Mouse (Mus musculus) stomach, postnatal 0 days (tissue): ENCODE data around the gene Camk2b. TPM values are rescaled to one million over a fixed set of nuclear protein-coding genes. Genes with fewer than 3 reads are reported as not detected.

Source experiments
- ATAC-seq: fragments of 200-750 bp; cut with Nextera tagmentation; 2 replicates; pipeline ENCODE4 v1.8.0; 2017; ENCODE audit not compliant: low FRiP score, low TSS enrichment
- DNase-seq: peaks from one replicate; pipeline ENCODE4 v3.0.0-alpha.2; 2016; ENCODE audit warnings: low spot score
- H3K27ac ChIP-seq: fragments of 300-500 bp; sonication (generic); replicated peaks from 2 replicates; pipeline ENCODE4 v1.5.1; 2014; ENCODE audit warnings: mild to moderate bottlenecking, control low read depth
- H3K27me3 ChIP-seq: fragments of 300-500 bp; sonication (generic); 2 replicates; pipeline ENCODE4 v1.6.1; 2014; ENCODE audit warnings: low read length; ENCODE audit not compliant: control insufficient read depth, insufficient read depth
- H3K36me3 ChIP-seq: fragments of 300-500 bp; sonication (generic); 2 replicates; pipeline ENCODE4 v1.6.1; 2014; ENCODE audit warnings: low read length, mixed read lengths; ENCODE audit not compliant: control insufficient read depth, insufficient read depth
- H3K4me1 ChIP-seq: fragments of 300-500 bp; sonication (generic); replicated peaks from 2 replicates; pipeline ENCODE4 v1.6.1; 2014; ENCODE audit warnings: antibody characterized with exemption; ENCODE audit not compliant: control insufficient read depth, insufficient read depth
- H3K4me2 ChIP-seq: fragments of 300-500 bp; sonication (generic); replicated peaks from 2 replicates; pipeline ENCODE4 v1.6.1; 2014; ENCODE audit warnings: low read depth, mild to moderate bottlenecking, control low read depth, moderate library complexity
- H3K4me3 ChIP-seq: fragments of 300-500 bp; sonication (generic); 2 replicates; pipeline ENCODE4 v1.5.1; 2014; ENCODE audit warnings: low read depth, low read length, control low read depth
- H3K9ac ChIP-seq: fragments of 300-500 bp; sonication (generic); 2 replicates; pipeline ENCODE4 v1.6.1; 2014; ENCODE audit warnings: mild to moderate bottlenecking, low read length, control low read depth, mixed read lengths
- H3K9me3 ChIP-seq: fragments of 300-500 bp; sonication (generic); 2 replicates; pipeline ENCODE4 v1.6.1; 2016; ENCODE audit warnings: low read length; ENCODE audit not compliant: control insufficient read depth
- CTCF ChIP-seq: IDR thresholded peaks from 2 replicates; pipeline ENCODE4 v1.5.1; 2016; ENCODE audit warnings: antibody characterized with exemption, low read depth, mild to moderate bottlenecking, moderate library complexity
- EP300 ChIP-seq: optimal IDR thresholded peaks from 2 replicates; pipeline ENCODE3; 2016; ENCODE audit warnings: antibody characterized with exemption
- WGBS: fragments of 180-500 bp; shearing (Covaris S2); extraction: QIAGEN DNeasy Blood & Tissue Kit; methylation state at CpG from one replicate; pipeline ENCODE4 v1.1.7; 2014; 5-methylcytosine and 5-hydroxymethylcytosine counted together
- polyA plus RNA-seq: library from polyadenylated mRNA; unstranded; fragments of >200 nt; fragmentation: Nextera tagmentation; extraction: Ambion mirVana; gene quantifications from 2 replicates; pipeline ENCODE4 v1.2.1, GENCODE M21; 2015

Camk2b gene
- polyA plus RNA-seq, 1 experiment from 2014 or later: 4.2 TPM

- Histone ChIP-seq H3K4me1 (peaks cover 8% of the 10 kb centered on the region), H3K9me3 (no peaks in the 10 kb centered on the region), H3K27me3 (no peaks in the 10 kb centered on the region), H3K4me3 (no peak overlapping the region), H3K36me3 (no peaks in the 10 kb centered on the region), H3K27ac (no peak overlapping the region), H3K4me2 (no peak overlapping the region), H3K9ac (no peak overlapping the region)
- 96% methylated on average over 2 of the region's 2 CpGs for whole genome bisulfite sequencing
- DNase-seq (no peak), ATAC-seq (no peak)
- no peak for TF ChIP-seq CTCF
- no peak for TF ChIP-seq EP300
Measured at GRCm38 (mm10) chr11:5998472-5998871, 67.7 kb downstream of the Camk2b start.

GRCm38 (mm10) chr11:5995989-5996388 lies 70.2 kb downstream of the Camk2b start:
- H3K27ac ChIP-seq: no peak overlapping the region
- peaks cover 6% of the 10 kb centered on the region for H3K4me1 ChIP-seq
- H3K9ac ChIP-seq: no peak overlapping the region
- H3K27me3 ChIP-seq: no peaks in the 10 kb centered on the region
- H3K4me3 ChIP-seq: no peak overlapping the region
- peak; percentile 67 for ATAC-seq
- TF ChIP-seq EP300 (no peak), CTCF (peak; percentile 98)
- DNase-seq: peak; percentile 85
- 11% methylated on average over 8 of the region's 8 CpGs for WGBS
- H3K36me3 ChIP-seq: no peaks in the 10 kb centered on the region
- H3K4me2 ChIP-seq: no peak overlapping the region
- no peaks in the 10 kb centered on the region for H3K9me3 ChIP-seq

GRCm38 (mm10) chr11:5994880-5995279 lies 71.3 kb downstream of the Camk2b start:
- DNase-seq (no peak), ATAC-seq (no peak)
- WGBS: 70% methylated on average over 3 of the region's 3 CpGs
- Histone ChIP-seq H3K36me3 (no peaks in the 10 kb centered on the region), H3K4me1 (peaks cover 3% of the 10 kb centered on the region), H3K4me2 (no peak overlapping the region), H3K4me3 (no peak overlapping the region), H3K27ac (no peak overlapping the region), H3K9ac (no peak overlapping the region), H3K27me3 (no peaks in the 10 kb centered on the region), H3K9me3 (no peaks in the 10 kb centered on the region)
- no peak for TF ChIP-seq EP300
- TF ChIP-seq CTCF: no peak

- Histone ChIP-seq H3K4me2 (no peak overlapping the region), H3K9me3 (no peaks in the 10 kb centered on the region), H3K9ac (no peak overlapping the region), H3K27ac (no peak overlapping the region), H3K4me3 (no peak overlapping the region), H3K27me3 (no peaks in the 10 kb centered on the region), H3K36me3 (no peaks in the 10 kb centered on the region), H3K4me1 (no peaks in the 10 kb centered on the region)
- no peak for TF ChIP-seq CTCF
- no peak for TF ChIP-seq EP300
- ATAC-seq: no peak
- no peak for DNase-seq
- 86% methylated on average over 5 of the region's 5 CpGs for WGBS
Measured at GRCm38 (mm10) chr11:5994212-5994611, 72.0 kb downstream of the Camk2b start.

GRCm38 (mm10) chr11:5990910-5991309 lies 75.3 kb downstream of the Camk2b start:
- Histone ChIP-seq H3K9ac (no peak overlapping the region), H3K4me1 (no peaks in the 10 kb centered on the region), H3K4me3 (no peak overlapping the region), H3K27me3 (no peaks in the 10 kb centered on the region), H3K9me3 (no peaks in the 10 kb centered on the region), H3K27ac (no peak overlapping the region), H3K36me3 (no peaks in the 10 kb centered on the region), H3K4me2 (no peak overlapping the region)
- peak; percentile 46; the same call in 1 of the 2 replicates for ATAC-seq
- DNase-seq: peak; percentile 73
- WGBS: 39% methylated on average over 4 of the region's 4 CpGs
- TF ChIP-seq EP300: no peak
- TF ChIP-seq CTCF: peak; percentile 80

- H3K9ac ChIP-seq: no peak overlapping the region
- H3K27me3 ChIP-seq: no peaks in the 10 kb centered on the region
- WGBS: 87% methylated on average over 16 of the region's 16 CpGs
- H3K36me3 ChIP-seq: no peaks in the 10 kb centered on the region
- DNase-seq: no peak
- H3K4me3 ChIP-seq: no peak overlapping the region
- TF ChIP-seq EP300 (no peak), CTCF (no peak)
- H3K4me1 ChIP-seq: no peaks in the 10 kb centered on the region
- no peak for ATAC-seq
- H3K4me2 ChIP-seq: no peak overlapping the region
- H3K27ac ChIP-seq: no peak overlapping the region
- H3K9me3 ChIP-seq: no peaks in the 10 kb centered on the region
Measured at GRCm38 (mm10) chr11:5989954-5990593, 76.1 kb downstream of the Camk2b start.
